Mouse (Mus musculus) lung, embryonic 16.5 days (tissue): Measurements from ENCODE around the gene Siva1. TPM values are rescaled to one million over a fixed set of nuclear protein-coding genes. Genes with fewer than 3 reads are reported as not detected.

ENCODE experiments used
- ATAC-seq: fragments of 200-750 bp; cut with Nextera tagmentation; 2 replicates; pipeline ENCODE4 v1.8.0; 2017; ENCODE audit warnings: low read depth, mild to moderate bottlenecking, moderate library complexity
- H3K27ac ChIP-seq: fragments of 300-500 bp; sonication (generic); 2 replicates; pipeline ENCODE4 v1.5.1; 2014; ENCODE audit warnings: mild to moderate bottlenecking, control low read depth, low read length
- H3K27me3 ChIP-seq: fragments of 300-500 bp; sonication (generic); 2 replicates; pipeline ENCODE4 v1.6.1; 2014; ENCODE audit warnings: low read depth, low read length, mixed read lengths; ENCODE audit not compliant: control insufficient read depth, insufficient read depth
- H3K36me3 ChIP-seq: fragments of 300-500 bp; sonication (generic); 2 replicates; pipeline ENCODE4 v1.6.1; 2014; ENCODE audit warnings: low read length; ENCODE audit not compliant: control insufficient read depth, insufficient read depth
- H3K4me1 ChIP-seq: fragments of 300-500 bp; sonication (generic); replicated peaks from 2 replicates; pipeline ENCODE4 v1.6.1; 2014; ENCODE audit warnings: low read length, mixed read lengths; ENCODE audit not compliant: control insufficient read depth, insufficient read depth
- H3K4me2 ChIP-seq: fragments of 300-500 bp; sonication (generic); 2 replicates; pipeline ENCODE4 v1.6.1; 2014; ENCODE audit warnings: low read depth, low read length, control low read depth
- H3K4me3 ChIP-seq: fragments of 300-500 bp; sonication (generic); 2 replicates; pipeline ENCODE4 v1.5.1; 2014; ENCODE audit warnings: mild to moderate bottlenecking, low read length, control low read depth
- H3K9ac ChIP-seq: fragments of 300-500 bp; sonication (generic); 2 replicates; pipeline ENCODE4 v1.6.1; 2014; ENCODE audit warnings: low read length, control low read depth
- H3K9me3 ChIP-seq: fragments of 300-500 bp; sonication (generic); 2 replicates; pipeline ENCODE4 v1.6.1; 2016; ENCODE audit warnings: low read length; ENCODE audit not compliant: control insufficient read depth
- WGBS: fragments of 180-500 bp; shearing (Covaris S2); extraction: QIAGEN DNeasy Blood & Tissue Kit; methylation state at CpG from one replicate; pipeline ENCODE4 v1.1.7; 2014; 5-methylcytosine and 5-hydroxymethylcytosine counted together
- polyA plus RNA-seq: library from polyadenylated mRNA; unstranded; fragments of >200 nt; fragmentation: Nextera tagmentation; extraction: Ambion mirVana; gene quantifications from 2 replicates; pipeline ENCODE4 v1.2.1, GENCODE M21; 2015

The Siva1 gene
- polyA plus RNA-seq, 1 experiment from 2014 or later = 181 TPM

DNA sequence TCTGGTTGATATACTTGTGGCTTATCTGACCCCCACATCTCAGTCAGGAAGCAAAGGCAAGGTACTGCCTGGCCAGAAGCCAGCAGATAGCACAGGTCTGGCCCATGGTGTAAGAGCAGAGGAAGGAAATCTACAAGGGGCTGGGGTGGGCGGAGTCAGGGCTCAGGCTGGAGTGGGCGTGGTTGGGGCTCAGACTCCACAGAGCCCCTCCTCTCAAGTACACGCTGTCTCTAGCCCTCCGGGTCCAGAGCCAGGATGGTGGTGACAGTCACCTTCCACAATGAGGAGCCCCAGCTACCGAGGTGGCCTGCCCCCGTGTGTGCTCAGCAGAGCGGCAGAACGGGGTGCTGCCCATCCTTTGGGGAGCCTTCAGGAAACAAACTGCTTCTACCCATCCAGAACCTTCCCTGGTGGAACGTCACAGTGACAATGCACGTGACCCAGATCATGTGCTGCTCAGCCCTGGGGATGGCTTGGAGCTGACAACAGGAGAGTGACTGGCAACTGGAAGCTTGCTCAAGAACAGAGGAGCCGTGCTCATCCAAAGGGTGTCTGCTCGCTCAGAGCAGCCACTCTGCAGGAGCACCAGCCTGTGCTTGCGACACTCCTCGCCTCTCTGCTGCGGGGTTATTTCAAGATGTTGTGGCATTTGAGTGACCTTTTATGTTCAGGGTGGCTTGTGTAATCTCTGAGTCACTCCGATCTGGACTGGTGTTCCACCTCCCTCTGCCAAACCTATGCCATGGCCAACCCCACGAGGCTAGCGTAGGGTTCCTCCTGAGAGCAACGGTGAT lies 15.4 kb upstream of the Siva1 start:
- peak overlapping the region; percentile 26 for H3K4me3 ChIP-seq
- 22% methylated on average over 19 of the region's 19 CpGs for WGBS
- no peaks in the 10 kb centered on the region for H3K36me3 ChIP-seq
- H3K4me1 ChIP-seq = peaks cover 27% of the 10 kb centered on the region
- H3K27me3 ChIP-seq = no peaks in the 10 kb centered on the region
- H3K27ac ChIP-seq = peak overlapping the region; percentile 64; the same call in 1 of the 2 replicates
- ATAC-seq = peak; percentile 88
- peak overlapping the region; percentile 23; the same call in 1 of the 2 replicates for H3K9ac ChIP-seq
- H3K9me3 ChIP-seq = no peaks in the 10 kb centered on the region
- peak overlapping the region; percentile 51 for H3K4me2 ChIP-seq

DNA sequence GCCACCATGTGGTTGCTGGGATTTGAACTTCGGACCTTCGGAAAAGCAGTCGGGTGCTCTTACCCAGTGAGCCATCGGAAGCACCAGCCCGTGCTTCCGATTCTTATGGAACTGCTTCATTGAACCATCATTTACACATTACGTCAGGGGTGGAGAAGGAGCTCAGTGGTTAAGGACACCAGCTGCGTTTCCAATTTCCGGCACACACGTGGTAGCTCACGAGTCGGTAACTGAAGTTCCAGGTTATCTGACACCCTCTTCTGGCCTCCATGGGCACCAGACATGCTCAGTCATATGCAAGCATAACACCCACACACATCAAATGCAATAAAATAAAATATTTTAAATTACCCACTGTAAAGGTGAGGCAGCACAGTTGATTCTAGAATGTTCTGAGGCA lies 14.4 kb upstream of the Siva1 start:
- Histone ChIP-seq H3K27me3 (no peaks in the 10 kb centered on the region), H3K36me3 (no peaks in the 10 kb centered on the region), H3K9ac (no peak overlapping the region), H3K27ac (no peak overlapping the region), H3K4me3 (no peak overlapping the region), H3K4me1 (peaks cover 29% of the 10 kb centered on the region), H3K9me3 (no peaks in the 10 kb centered on the region), H3K4me2 (no peak overlapping the region)
- ATAC-seq = no peak
- WGBS = 90% methylated on average over 12 of the region's 12 CpGs

DNA sequence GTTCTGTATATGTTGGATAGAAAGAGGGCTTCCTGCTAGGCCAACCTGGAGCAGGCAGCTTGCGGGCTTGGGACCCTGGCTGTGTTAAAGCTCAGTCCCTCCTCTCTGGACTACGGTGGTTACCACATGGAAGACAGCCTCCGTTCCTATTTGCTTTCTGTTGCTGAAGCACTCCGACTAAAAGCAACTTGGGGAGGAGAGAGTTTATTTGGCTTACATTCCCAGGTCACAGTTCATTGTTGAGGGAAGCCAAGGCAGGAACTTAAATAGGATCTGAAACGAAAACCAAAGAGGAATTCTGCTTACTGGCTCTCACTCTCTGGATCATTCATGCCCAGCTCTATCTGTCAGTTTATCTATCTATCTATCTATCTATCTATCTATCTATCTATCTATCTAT lies 13.7 kb upstream of the Siva1 start:
- WGBS = 46% methylated on average over 5 of the region's 5 CpGs
- H3K27ac ChIP-seq = no peak overlapping the region
- no peak overlapping the region for H3K9ac ChIP-seq
- H3K9me3 ChIP-seq = no peaks in the 10 kb centered on the region
- H3K4me3 ChIP-seq = no peak overlapping the region
- ATAC-seq = no peak
- no peaks in the 10 kb centered on the region for H3K36me3 ChIP-seq
- H3K4me1 ChIP-seq = peaks cover 29% of the 10 kb centered on the region
- H3K4me2 ChIP-seq = no peak overlapping the region
- H3K27me3 ChIP-seq = no peaks in the 10 kb centered on the region

DNA sequence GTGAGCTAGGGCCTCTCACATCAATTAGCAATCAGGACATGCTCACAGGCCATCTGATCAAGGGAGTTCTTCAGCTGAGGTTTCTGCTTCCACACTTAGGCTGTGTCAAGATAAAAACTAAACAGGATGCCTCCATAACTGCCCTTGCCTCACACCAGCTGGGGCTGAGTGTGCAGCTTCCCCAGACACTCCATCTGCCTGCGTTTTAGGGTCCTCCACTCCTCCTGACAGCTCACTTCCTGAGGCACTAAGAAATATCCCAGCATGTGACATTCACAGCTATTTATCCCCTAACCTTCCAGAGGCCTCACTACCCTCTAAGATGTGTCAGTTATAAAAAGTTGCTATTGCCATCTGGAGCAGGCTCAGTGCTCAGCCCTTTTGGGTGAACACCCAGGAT lies 13.0 kb upstream of the Siva1 start:
- no peak overlapping the region for H3K9ac ChIP-seq
- no peaks in the 10 kb centered on the region for H3K9me3 ChIP-seq
- no peaks in the 10 kb centered on the region for H3K27me3 ChIP-seq
- H3K4me3 ChIP-seq = no peak overlapping the region
- WGBS = 27% methylated on average over 1 of the region's 1 CpGs
- H3K27ac ChIP-seq = no peak overlapping the region
- no peaks in the 10 kb centered on the region for H3K36me3 ChIP-seq
- H3K4me1 ChIP-seq = peaks cover 29% of the 10 kb centered on the region
- no peak overlapping the region for H3K4me2 ChIP-seq
- ATAC-seq = no peak

DNA sequence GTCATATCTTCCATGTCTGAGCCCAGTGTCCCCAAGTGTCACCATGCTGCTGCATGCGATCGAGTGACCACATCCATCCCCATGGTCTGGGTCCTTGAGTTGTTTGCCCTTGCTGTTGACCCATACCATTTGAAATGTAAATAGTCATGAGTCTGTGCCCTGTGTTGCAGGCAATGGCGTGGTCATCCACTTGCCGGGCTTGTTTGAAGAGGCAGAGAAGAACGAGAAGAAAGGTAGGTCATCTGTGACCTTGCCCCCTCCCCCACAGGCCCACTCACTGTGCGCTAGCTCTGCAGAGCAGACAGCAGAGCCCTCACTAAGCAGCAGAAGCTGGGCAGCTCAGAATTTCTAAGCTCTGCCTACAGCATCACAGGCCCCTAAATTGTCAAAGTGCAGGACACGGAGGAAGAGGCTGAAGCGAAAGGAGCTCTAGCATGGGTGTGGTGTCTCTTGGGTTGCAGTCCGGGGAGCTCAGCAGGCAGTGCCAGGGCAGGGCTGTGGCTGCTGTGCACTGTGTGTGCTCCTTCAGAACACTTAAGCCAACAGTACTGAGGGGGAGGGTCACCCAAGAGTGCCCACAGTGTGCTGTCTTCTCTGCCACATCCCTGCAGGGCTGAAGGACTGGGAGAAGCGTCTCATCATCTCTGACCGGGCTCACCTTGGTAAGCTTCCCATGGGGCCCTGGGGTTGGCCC lies 12.2 kb upstream of the Siva1 start:
- Histone ChIP-seq H3K4me2 (no peak overlapping the region), H3K9me3 (no peaks in the 10 kb centered on the region), H3K9ac (no peak overlapping the region; the same call in 1 of the 2 replicates), H3K27me3 (no peaks in the 10 kb centered on the region), H3K4me1 (peaks cover 29% of the 10 kb centered on the region), H3K27ac (no peak overlapping the region), H3K36me3 (no peaks in the 10 kb centered on the region), H3K4me3 (no peak overlapping the region)
- ATAC-seq = no peak
- 42% methylated on average over 11 of the region's 11 CpGs for WGBS

DNA sequence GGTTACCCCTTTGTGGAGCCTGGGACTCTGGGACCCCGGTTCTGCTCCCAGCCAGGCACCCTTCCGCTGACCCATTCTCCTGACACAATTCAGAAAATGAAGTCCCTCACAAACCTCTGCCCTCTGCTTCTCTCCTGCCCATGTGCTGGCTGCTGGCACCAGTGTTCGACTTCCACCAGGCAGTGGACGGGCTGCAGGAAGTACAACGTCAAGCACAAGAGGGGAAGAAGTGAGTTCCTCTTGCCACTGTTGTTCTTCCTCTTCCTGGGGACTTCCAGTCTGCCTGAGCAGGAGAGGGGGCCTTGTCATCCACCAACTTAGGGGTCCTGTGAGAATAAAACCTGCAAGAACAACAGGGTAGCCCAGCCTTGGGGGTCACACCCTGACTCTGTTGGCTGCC lies 11.6 kb upstream of the Siva1 start:
- Histone ChIP-seq H3K27ac (no peak overlapping the region), H3K4me2 (no peak overlapping the region)
- WGBS = 59% methylated on average over 5 of the region's 5 CpGs

DNA sequence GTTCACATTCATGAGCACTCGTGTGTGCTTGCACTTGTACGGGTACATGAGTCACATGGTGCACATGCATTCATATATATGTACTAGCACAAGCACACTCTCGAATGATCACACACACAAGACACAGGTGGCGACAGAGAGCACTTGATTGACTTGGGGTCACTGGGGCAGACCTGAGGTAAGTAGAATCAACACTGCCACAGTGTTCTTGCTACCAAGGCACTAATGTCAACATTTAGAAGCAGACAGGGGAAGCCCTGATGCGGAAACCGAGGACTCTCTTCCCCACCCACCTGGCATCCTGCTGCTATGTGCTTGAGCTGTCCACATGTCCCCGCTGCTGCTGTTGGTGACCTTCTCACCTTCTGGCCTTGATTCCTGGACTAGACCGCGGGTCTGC lies 10.8 kb upstream of the Siva1 start:
- H3K27ac ChIP-seq = no peak overlapping the region
- H3K4me2 ChIP-seq = no peak overlapping the region
- H3K9me3 ChIP-seq = no peaks in the 10 kb centered on the region
- no peaks in the 10 kb centered on the region for H3K36me3 ChIP-seq
- WGBS = 55% methylated on average over 9 of the region's 9 CpGs
- H3K4me3 ChIP-seq = no peak overlapping the region
- H3K4me1 ChIP-seq = peaks cover 25% of the 10 kb centered on the region
- no peaks in the 10 kb centered on the region for H3K27me3 ChIP-seq
- H3K9ac ChIP-seq = no peak overlapping the region
- no peak for ATAC-seq

More for the DNA sequence above, 11.6 kb upstream of the Siva1 start:
- no peaks in the 10 kb centered on the region for H3K9me3 ChIP-seq
- H3K4me1 ChIP-seq = peaks cover 29% of the 10 kb centered on the region
- ATAC-seq = no peak
- no peak overlapping the region for H3K9ac ChIP-seq
- H3K4me3 ChIP-seq = no peak overlapping the region
- no peaks in the 10 kb centered on the region for H3K36me3 ChIP-seq
- no peaks in the 10 kb centered on the region for H3K27me3 ChIP-seq

DNA sequence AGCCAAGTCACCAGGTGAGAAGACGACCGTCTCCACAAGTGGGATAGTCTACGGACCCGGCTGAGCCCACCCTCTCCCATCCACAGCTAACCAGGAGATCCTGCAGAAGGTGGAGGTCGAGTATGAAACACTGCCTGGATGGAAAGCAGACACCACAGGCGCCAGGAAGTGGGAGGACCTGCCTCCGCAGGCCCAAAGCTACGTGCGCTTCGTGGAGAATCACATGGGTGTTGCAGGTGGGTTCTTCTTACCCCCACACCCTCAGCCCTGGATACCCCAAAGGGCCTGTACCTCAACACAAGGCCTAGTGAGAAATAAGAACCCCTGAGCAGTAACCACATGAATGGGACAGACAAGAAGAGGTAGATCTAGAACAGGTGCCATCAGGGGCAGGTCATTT lies 5.0 kb upstream of the Siva1 start:
- Histone ChIP-seq H3K36me3 (no peaks in the 10 kb centered on the region), H3K9ac (no peak overlapping the region), H3K4me2 (no peak overlapping the region), H3K27me3 (no peaks in the 10 kb centered on the region), H3K4me3 (no peak overlapping the region), H3K9me3 (no peaks in the 10 kb centered on the region), H3K4me1 (peaks cover 1% of the 10 kb centered on the region; the same call in 1 of the 2 replicates), H3K27ac (no peak overlapping the region)
- ATAC-seq = no peak
- 76% methylated on average over 10 of the region's 10 CpGs for WGBS

DNA sequence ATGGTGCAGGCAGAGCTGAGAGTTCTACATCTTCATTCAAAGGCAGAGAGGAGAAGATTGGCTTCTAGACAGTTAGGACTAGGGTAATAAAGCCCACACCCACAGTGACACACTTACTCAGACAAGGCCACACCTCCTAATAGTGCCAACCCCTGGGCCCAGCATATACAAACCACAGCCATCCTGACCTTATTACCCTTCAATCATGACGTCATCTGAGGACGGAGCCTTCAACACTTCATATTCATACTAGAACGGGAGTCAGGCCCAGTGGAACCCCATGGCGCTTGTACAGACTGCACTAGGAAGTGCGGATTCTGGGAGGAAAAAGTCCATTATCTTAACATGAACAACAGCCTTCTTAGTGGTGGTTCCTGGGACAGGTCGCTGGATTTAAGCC lies 1.4 kb upstream of the Siva1 start:
- Histone ChIP-seq H3K36me3 (peaks cover 2% of the 10 kb centered on the region), H3K4me1 (peaks cover 14% of the 10 kb centered on the region), H3K27me3 (no peaks in the 10 kb centered on the region), H3K4me3 (no peak overlapping the region), H3K27ac (no peak overlapping the region), H3K9ac (no peak overlapping the region), H3K4me2 (no peak overlapping the region), H3K9me3 (no peaks in the 10 kb centered on the region)
- ATAC-seq = no peak
- 79% methylated on average over 6 of the region's 6 CpGs for WGBS
